Mouse (Mus musculus) forebrain, embryonic 15.5 days (tissue): ENCODE measurements around the gene Tgif2. TPM values are rescaled to one million over a fixed set of nuclear protein-coding genes. Genes with fewer than 3 reads are reported as not detected.
"Not testable (repeated sequence)": the region's sequence is repeated elsewhere in the genome, so short reads cannot be mapped to it uniquely, and the experiment has no call there.

Experiments used
- ATAC-seq: fragments of 200-750 bp; cut with Nextera tagmentation; replicated peaks from 2 replicates; pipeline ENCODE4 v1.8.0; 2017; ENCODE audit warnings: mild to moderate bottlenecking, moderate TSS enrichment, moderate library complexity
- H3K27ac ChIP-seq: fragments of 300-500 bp; sonication (generic); replicated peaks from 2 replicates; pipeline ENCODE4 v1.5.1; 2015; ENCODE audit warnings: mild to moderate bottlenecking, inconsistent platforms
- H3K27me3 ChIP-seq: fragments of 300-500 bp; sonication (generic); 2 replicates; pipeline ENCODE4 v1.6.1; 2015; ENCODE audit warnings: inconsistent platforms
- H3K36me3 ChIP-seq: fragments of 300-500 bp; sonication (generic); 2 replicates; pipeline ENCODE4 v1.6.1; 2015; ENCODE audit warnings: mild to moderate bottlenecking, inconsistent platforms
- H3K4me1 ChIP-seq: fragments of 300-500 bp; sonication (generic); 2 replicates; pipeline ENCODE4 v1.6.1; 2015; ENCODE audit warnings: inconsistent platforms
- H3K4me2 ChIP-seq: fragments of 300-500 bp; sonication (generic); replicated peaks from 2 replicates; pipeline ENCODE4 v1.6.1; 2015; ENCODE audit warnings: mild to moderate bottlenecking, inconsistent platforms
- H3K4me3 ChIP-seq: fragments of 300-500 bp; sonication (generic); 2 replicates; pipeline ENCODE4 v1.5.1; 2015; ENCODE audit warnings: mild to moderate bottlenecking, inconsistent platforms
- H3K9ac ChIP-seq: fragments of 300-500 bp; sonication (generic); replicated peaks from 2 replicates; pipeline ENCODE4 v1.6.1; 2015; ENCODE audit warnings: mild to moderate bottlenecking, inconsistent platforms
- H3K9me3 ChIP-seq: fragments of 300-500 bp; sonication (generic); 2 replicates; pipeline ENCODE4 v1.6.1; 2016; ENCODE audit warnings: inconsistent platforms
- WGBS: fragments of 180-500 bp; shearing (Covaris S2); methylation state at CpG from one replicate; pipeline ENCODE4 v1.1.7; 2015; ENCODE audit warnings: mixed read lengths; 5-methylcytosine and 5-hydroxymethylcytosine counted together
- polyA plus RNA-seq: library from polyadenylated mRNA; unstranded; fragments of >200 nt; fragmentation: Nextera tagmentation; extraction: Ambion mirVana; gene quantifications from 2 replicates; pipeline ENCODE4 v1.2.1, GENCODE M21; 2015

The Tgif2 gene
- polyA plus RNA-seq: 42.4 and 45.2 TPM in 2 replicates

- Histone ChIP-seq H3K36me3 (no peaks in the 10 kb centered on the region), H3K9me3 (no peaks in the 10 kb centered on the region), H3K9ac (peak within 1 kb of the TSS; percentile 72), H3K4me2 (peak within 1 kb of the TSS; percentile 90), H3K4me1 (peaks cover 45% of the 10 kb centered on the region), H3K4me3 (peak within 1 kb of the TSS; percentile 67), H3K27ac (peak within 1 kb of the TSS; percentile 86), H3K27me3 (no peaks in the 10 kb centered on the region)
- 2% methylated on average over 57 of the region's 61 CpGs for WGBS
- ATAC-seq: peak; percentile 71
Measured at GRCm38 (mm10) chr2:156839319-156840191, at the start of gene Tgif2. Gene Tgif2, plus strand, starts transcription at chr2:156840007.

- Histone ChIP-seq H3K4me2 (no peak overlapping the region), H3K27ac (no peak overlapping the region), H3K36me3 (no peaks in the 10 kb centered on the region), H3K27me3 (no peaks in the 10 kb centered on the region), H3K9me3 (no peaks in the 10 kb centered on the region; the same call in 1 of the 2 replicates), H3K4me3 (no peak overlapping the region), H3K4me1 (no peaks in the 10 kb centered on the region), H3K9ac (no peak overlapping the region)
- ATAC-seq: no peak
- 73% methylated on average over 1 of the region's 1 CpGs for WGBS
Measured at GRCm38 (mm10) chr2:156798516-156798915, 41.3 kb upstream of the Tgif2 start.

DNA sequence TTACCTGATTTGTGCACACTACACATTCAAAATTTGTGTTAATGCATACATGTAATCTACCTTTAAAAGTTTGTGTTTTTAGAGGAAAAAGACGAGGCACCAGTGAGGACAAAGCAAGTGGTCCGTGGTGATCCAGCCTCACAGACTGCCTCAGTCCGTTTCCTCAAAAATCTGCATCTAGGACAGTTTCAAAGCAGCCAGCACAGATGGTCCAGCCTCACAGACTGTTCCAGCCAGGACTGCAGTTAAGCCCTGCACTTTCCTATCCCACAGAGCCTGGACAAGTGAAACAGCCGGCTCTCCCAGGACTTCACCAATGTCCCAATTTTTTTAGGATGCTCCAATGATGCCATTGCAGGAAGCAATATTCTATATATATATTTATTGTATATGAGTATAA lies 38.8 kb upstream of the Tgif2 start:
- no peak overlapping the region for H3K9ac ChIP-seq
- no peaks in the 10 kb centered on the region; the same call in 1 of the 2 replicates for H3K9me3 ChIP-seq
- H3K27ac ChIP-seq: no peak overlapping the region
- no peak for ATAC-seq
- WGBS: 79% methylated on average over 4 of the region's 4 CpGs
- no peaks in the 10 kb centered on the region for H3K36me3 ChIP-seq
- H3K4me3 ChIP-seq: no peak overlapping the region
- H3K27me3 ChIP-seq: no peaks in the 10 kb centered on the region
- no peak overlapping the region for H3K4me2 ChIP-seq
- no peaks in the 10 kb centered on the region for H3K4me1 ChIP-seq

GRCm38 (mm10) chr2:156802116-156802515 lies 37.7 kb upstream of the Tgif2 start:
- not testable (repeated sequence) for H3K9me3 ChIP-seq, H3K9ac ChIP-seq, H3K4me2 ChIP-seq, ATAC-seq, H3K4me3 ChIP-seq, H3K27ac ChIP-seq, H3K27me3 ChIP-seq, H3K4me1 ChIP-seq, H3K36me3 ChIP-seq
- WGBS: 47% methylated on average over 9 of the region's 9 CpGs

DNA sequence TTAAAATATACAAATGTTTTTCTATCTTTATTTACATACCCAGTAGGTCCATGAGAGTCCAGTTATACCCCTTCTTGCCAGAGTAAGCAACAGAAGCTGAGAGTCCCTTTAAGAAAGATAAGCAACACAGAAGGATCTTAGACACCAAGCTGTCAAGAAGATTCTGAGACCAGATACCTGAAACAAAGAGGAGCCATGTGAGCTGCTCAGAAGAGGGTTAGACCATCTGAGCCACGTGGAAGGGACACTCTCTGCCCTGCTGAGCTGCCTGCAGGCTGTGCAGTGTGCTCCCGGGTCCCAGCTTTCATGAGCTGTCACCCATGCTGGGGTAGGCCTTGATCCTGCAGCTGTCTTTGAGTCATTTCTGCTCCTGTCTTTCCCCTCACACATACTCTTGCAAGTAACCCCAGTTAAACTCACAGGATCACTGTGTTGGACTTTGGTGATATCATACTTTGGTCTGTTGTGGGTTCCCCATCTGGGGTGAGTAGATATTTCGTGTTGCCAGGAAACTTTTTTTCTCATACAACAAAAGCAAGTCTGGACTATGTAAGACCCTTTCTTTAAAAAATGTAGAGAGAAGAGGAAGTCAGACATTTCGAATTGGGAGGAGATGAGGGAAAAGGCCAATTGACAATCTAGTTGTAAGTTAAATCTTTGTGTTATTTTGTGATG lies 36.0 kb upstream of the Tgif2 start:
- WGBS: 67% methylated on average over 4 of the region's 4 CpGs
- no peak overlapping the region for H3K9ac ChIP-seq
- no peak overlapping the region for H3K4me3 ChIP-seq
- H3K27ac ChIP-seq: no peak overlapping the region
- no peaks in the 10 kb centered on the region for H3K27me3 ChIP-seq
- H3K4me2 ChIP-seq: no peak overlapping the region
- H3K9me3 ChIP-seq: no peaks in the 10 kb centered on the region
- no peaks in the 10 kb centered on the region for H3K36me3 ChIP-seq
- no peak for ATAC-seq
- no peaks in the 10 kb centered on the region for H3K4me1 ChIP-seq

DNA sequence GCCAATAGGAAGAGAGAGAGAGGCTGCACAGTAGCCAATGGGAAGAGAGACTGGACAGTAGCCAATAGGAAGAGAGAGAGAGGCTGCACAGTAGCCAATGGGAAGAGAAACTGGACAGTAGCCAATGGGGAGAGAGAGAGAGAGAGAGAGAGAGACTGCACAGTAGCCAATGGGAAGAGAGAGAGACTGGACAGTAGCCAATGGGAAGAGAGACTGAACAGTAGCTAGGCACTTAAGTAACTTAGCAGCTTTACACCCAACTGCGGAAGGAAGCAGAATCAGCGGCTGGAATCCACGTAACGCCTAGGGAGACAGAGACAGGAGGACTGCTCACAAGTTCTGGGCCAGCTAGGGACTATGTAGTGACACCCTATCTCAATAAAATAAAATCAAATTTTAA lies 35.2 kb upstream of the Tgif2 start:
- Histone ChIP-seq H3K9ac (no peak overlapping the region), H3K4me3 (no peak overlapping the region), H3K27ac (no peak overlapping the region), H3K9me3 (no peaks in the 10 kb centered on the region), H3K4me2 (no peak overlapping the region), H3K27me3 (no peaks in the 10 kb centered on the region), H3K36me3 (no peaks in the 10 kb centered on the region), H3K4me1 (0 out of 2 replicates have a peak, but pooled peaks cover under 1% of the 10 kb centered on the region)
- ATAC-seq: no peak
- WGBS: 98% methylated on average over 4 of the region's 4 CpGs

GRCm38 (mm10) chr2:156806886-156807285 lies 32.9 kb upstream of the Tgif2 start:
- Histone ChIP-seq H3K9ac (no peak overlapping the region), H3K27ac (no peak overlapping the region), H3K4me2 (no peak overlapping the region), H3K9me3 (no peaks in the 10 kb centered on the region), H3K27me3 (no peaks in the 10 kb centered on the region), H3K36me3 (no peaks in the 10 kb centered on the region), H3K4me3 (no peak overlapping the region), H3K4me1 (0 out of 2 replicates have a peak, but pooled peaks cover 3% of the 10 kb centered on the region)
- 78% methylated on average over 6 of the region's 6 CpGs for WGBS
- ATAC-seq: no peak

- Histone ChIP-seq H3K4me2 (no peak overlapping the region), H3K9me3 (no peaks in the 10 kb centered on the region), H3K9ac (no peak overlapping the region), H3K27ac (no peak overlapping the region), H3K27me3 (no peaks in the 10 kb centered on the region), H3K4me3 (no peak overlapping the region), H3K36me3 (no peaks in the 10 kb centered on the region), H3K4me1 (0 out of 2 replicates have a peak, but pooled peaks cover 3% of the 10 kb centered on the region)
- ATAC-seq: no peak
- 63% methylated on average over 2 of the region's 2 CpGs for WGBS
Measured at GRCm38 (mm10) chr2:156809579-156809978, 30.2 kb upstream of the Tgif2 start.

DNA sequence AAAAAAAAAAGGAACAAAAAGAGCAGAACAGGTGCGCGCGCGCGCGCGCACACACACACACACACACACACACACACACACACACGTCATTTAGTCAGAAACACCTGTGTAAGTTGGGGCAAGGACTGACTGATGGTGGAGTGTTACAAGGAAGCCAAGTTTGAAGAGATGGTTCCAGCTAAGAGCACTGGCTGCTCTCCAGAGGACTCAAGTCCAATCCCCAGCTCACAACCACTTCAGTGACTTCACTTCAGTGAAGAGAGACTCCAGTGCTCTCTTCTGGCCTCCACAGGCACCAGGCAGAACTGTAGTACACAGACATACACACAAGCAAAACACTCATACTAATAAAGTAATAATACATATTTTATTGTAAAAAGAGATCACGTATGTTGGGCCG lies 29.1 kb upstream of the Tgif2 start:
- Histone ChIP-seq H3K36me3 (no peaks in the 10 kb centered on the region), H3K4me1 (0 out of 2 replicates have a peak, but pooled peaks cover 3% of the 10 kb centered on the region), H3K4me3 (no peak overlapping the region), H3K27me3 (no peaks in the 10 kb centered on the region), H3K9me3 (no peaks in the 10 kb centered on the region), H3K4me2 (no peak overlapping the region), H3K27ac (no peak overlapping the region), H3K9ac (no peak overlapping the region)
- WGBS: 100% methylated on average over 10 of the region's 10 CpGs
- no peak for ATAC-seq

GRCm38 (mm10) chr2:156811556-156811955 lies 28.3 kb upstream of the Tgif2 start:
- Histone ChIP-seq H3K36me3 (no peaks in the 10 kb centered on the region), H3K27me3 (no peaks in the 10 kb centered on the region), H3K9me3 (no peaks in the 10 kb centered on the region), H3K4me1 (0 out of 2 replicates have a peak, but pooled peaks cover 3% of the 10 kb centered on the region), H3K4me3 (no peak overlapping the region), H3K27ac (no peak overlapping the region), H3K9ac (no peak overlapping the region), H3K4me2 (no peak overlapping the region)
- ATAC-seq: no peak
- 76% methylated on average over 5 of the region's 5 CpGs for WGBS

DNA sequence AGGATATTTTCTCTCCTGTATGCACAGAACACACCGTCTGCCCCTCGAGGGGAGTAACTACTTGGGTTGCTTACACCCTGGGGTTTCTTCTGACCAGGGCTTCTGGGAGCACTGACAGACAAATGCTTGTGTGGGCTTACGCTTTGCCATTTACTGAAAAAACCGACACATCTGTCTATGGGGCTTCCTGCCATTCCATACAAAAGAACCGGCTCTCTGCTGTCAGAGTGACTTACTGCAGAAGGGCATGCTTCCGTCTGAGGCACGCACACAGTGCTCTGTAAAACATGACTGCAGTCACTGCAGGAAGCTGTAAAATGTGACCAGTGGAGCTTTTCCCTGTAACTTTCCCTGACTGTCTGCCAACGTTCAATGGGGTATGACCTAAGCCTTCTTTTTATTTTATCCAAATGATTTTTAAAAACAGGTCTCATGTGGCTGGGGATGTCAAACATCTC lies 25.4 kb upstream of the Tgif2 start:
- Histone ChIP-seq H3K4me3 (no peak overlapping the region), H3K27me3 (no peaks in the 10 kb centered on the region), H3K9me3 (no peaks in the 10 kb centered on the region), H3K4me1 (0 out of 2 replicates have a peak, but pooled peaks cover 3% of the 10 kb centered on the region), H3K4me2 (no peak overlapping the region), H3K27ac (no peak overlapping the region), H3K36me3 (no peaks in the 10 kb centered on the region), H3K9ac (no peak overlapping the region)
- ATAC-seq: no peak
- 22% methylated on average over 8 of the region's 8 CpGs for WGBS

DNA sequence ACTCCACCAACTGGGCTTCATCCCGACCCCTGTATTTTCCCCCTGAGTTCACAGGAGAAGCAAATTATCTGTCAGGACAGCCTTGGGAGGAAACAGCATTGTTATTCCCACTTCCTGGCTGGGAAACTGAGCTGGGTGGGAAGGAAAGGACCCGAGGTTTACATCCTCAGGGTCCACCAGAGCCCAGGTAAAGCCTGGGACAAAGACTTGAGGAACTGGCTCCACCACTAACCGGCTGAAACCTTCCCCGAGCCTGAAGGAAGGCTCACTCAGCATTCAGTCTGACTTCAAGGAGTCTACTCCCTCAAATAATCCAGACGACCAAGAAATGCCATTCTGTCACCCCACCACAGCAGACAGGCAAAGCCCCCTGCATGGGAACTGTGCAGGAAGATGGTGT lies 24.9 kb upstream of the Tgif2 start:
- H3K4me3 ChIP-seq: no peak overlapping the region
- 33% methylated on average over 5 of the region's 5 CpGs for WGBS

More for the DNA sequence above, 24.9 kb upstream of the Tgif2 start:
- ATAC-seq: no peak
- no peak overlapping the region for H3K4me2 ChIP-seq
- no peaks in the 10 kb centered on the region for H3K36me3 ChIP-seq
- no peaks in the 10 kb centered on the region for H3K27me3 ChIP-seq
- no peaks in the 10 kb centered on the region for H3K4me1 ChIP-seq
- H3K27ac ChIP-seq: no peak overlapping the region
- H3K9me3 ChIP-seq: no peaks in the 10 kb centered on the region
- no peak overlapping the region for H3K9ac ChIP-seq
